Mouse (Mus musculus): Measurements from ENCODE around the gene Echdc3.

Gene Echdc3

DNA sequence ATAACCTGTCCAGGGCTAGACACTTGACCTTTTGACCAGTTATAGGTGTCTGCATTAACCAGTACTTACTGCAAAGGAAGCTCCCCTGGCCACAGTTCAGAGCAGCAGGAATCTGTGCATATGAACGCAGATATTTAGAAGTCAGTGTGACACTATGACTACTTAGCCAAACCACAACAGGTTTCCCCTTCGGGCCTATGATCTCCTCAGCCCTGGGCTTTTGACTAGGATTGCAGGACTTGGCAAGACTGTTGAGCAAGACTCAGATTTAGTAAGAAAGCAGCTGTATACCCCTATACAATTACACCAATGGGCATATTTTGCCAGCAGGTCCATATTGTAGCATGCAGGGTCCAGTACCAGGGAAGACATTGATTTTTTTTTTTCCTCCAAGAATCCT, 44.3 kb downstream of the Echdc3 start:
- DNase-seq (ENCODE audit: low spot score): no peak

DNA sequence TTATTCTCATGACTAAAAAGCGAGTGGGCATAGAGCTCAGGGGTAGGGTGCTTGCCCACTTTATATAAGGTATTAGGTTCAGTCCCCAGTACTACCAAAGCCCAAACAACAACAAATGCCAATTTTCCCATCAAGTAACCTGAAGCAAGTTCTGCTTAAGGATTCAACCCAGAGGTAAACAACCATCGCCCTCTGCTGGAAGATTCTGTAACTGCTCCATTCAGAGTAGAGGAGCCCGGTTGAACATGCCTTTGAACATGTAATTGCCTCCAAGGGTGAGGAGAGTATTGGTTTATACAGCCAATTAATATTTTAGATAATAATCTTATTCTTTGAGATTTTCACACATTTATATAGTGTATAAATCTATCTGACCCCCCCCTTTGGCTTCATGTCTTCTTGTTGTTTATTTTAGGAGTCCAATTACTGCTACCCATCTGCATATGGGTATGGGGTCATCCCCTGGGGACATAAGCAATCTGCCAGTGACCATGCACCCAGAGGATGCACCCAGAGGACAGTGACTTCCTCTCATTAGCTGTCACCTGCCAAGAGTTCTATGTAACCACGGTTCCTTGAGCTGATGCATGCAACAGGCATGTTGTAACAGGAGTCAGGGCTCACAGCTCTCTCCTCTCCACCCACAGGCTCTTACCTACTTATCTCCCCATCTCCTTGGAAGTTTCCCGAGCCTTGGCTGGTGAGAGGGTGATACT, 44.8 kb downstream of the Echdc3 start:
- DNase-seq (ENCODE audit: low spot score): peak; percentile 71

DNA sequence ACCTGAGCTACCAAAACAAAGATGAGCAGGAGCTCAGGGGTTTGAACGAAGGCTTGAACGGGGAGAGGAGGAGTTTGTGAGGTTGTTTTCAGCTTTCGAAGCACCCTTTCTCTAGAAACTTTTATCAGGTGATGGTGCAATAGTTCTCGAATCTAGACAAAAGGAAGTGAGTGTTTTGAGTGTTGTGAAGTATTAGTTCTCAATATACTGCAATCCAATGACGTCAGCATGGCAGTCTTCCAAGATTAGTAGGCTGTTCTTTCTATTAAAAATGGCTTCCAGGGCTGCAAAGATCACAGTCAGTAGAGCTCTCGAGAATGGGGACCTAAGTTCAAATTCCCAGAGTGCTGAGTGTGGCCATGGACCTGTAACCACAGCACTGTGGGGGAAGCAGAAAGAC, 47.1 kb downstream of the Echdc3 start:
- DNase-seq (ENCODE audit: low spot score): no peak

DNA sequence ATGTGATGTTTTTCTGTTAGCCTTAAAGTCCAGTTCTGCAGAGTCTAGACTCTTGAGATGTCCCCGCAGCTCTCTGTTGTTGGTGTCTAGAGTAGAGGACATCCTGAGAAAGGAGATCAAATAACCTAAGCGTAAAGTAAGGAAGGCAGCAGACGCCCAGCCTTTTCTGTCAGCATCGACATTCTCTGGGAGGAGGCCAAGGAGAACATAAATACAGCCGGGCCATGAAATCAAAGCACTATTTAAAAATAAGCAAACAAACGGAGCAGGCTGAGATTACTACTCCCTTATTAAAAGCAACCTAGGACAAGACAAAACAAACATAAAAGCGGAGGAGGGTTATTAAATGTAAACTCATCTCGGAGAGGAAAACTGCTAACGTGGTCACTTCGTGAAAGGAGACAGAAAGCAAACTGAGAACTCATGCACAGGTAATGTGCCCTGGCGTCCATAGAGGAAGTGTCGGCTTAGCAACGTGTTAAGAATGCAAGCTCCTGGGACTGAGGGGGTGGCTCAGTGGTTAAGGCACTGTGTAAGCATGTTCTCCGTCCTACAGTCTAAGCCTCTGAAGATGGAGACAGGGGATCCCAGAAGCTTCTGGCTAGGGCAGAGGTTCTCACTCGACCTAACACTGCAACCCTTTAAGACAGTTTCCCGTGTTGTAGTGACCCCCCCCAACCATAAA, 48.1 kb downstream of the Echdc3 start:
- no peak for DNase-seq (ENCODE audit: low spot score)

DNA sequence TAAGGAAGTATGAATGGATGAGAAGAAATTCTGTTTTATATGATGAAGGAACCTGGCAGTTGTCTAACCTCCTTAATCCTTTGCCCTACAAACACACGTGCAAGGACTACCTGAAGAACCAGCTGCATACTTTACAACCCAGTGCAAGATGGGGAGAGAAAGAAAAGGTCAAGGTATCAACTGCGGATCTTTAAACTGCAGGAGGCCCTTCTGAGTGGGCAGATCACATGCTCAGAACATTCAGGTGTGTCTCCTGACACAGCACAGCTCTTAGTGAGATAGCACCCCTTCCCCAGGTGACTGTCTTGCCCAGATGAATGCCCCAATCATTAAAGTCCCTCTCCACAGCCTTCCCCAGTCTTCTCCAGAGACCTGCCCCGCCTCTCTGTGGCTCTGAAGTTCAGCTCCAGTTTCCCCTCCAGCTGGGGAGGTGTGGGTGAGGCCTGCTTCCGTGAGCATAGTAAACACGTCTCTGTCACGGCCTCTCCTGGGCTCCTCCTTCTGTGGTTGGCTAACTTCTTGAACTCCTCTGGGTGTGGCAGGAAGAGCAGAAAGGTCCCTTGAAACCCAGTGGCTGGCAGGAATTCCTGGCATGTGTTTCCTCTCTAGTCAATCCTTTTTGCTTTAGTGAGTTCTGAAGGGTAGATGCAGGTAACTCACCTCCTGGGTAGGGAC, 50.3 kb downstream of the Echdc3 start:
- DNase-seq (ENCODE audit: low spot score): no peak

DNA sequence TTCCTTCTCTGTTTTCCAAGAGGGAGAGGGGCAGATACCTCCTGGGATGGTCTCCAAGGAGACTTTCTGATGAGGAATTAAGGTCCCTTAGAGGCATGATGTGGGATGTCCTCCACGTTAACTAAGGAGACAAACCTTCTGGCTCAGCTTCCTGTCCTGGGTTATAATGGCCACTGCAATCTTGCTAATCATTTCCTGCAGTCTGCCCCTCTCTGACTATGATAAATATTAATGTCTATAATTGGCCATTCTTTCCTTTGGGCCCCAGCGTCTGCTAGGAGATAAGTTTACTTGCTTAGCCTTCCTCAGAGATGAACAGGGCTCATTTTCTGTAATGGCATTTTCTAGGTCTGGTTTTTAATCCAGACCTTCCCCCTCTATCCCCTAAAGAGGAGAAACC, 53.1 kb downstream of the Echdc3 start:
- DNase-seq (ENCODE audit: low spot score): no peak

DNA sequence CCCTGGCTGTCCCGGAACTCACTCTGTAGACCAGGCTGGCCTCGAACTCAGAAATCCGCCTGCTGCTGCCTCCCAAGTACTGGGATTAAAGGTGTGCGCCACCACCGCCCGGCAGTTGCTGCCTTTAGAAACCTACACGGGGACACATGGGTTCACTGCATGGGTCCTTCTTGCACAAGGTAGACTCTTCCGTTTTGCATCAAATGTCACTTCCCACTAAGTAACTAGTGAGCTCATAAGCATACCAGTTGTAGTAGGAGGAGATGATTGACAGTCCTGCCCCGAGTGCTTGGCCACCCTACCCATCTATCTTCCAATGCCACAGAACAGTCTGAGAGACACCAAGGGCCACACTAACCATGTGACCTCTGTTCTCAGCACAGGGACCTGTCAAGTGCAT, 53.6 kb downstream of the Echdc3 start:
- no peak for DNase-seq (ENCODE audit: low spot score)

DNA sequence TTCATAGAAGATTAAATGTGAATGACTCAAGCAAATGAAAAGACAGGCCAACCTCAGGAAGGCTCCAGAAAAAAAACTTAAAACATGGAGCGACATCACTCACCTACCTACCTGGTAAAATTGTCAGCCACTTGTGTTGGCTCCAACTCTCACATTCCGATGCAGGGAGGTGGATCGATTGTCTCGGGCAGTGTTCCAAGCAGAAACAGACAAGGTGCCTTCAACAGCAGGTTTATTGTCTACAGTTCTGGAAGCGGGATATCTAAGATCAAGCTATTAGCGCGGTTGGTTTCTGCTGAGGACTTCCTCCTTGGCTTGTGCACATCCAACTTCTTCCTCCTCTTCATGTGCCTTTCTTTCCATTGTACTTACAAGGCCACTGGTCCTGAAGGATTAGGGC, 55.2 kb downstream of the Echdc3 start:
- no peak for DNase-seq (ENCODE audit: low spot score)

DNA sequence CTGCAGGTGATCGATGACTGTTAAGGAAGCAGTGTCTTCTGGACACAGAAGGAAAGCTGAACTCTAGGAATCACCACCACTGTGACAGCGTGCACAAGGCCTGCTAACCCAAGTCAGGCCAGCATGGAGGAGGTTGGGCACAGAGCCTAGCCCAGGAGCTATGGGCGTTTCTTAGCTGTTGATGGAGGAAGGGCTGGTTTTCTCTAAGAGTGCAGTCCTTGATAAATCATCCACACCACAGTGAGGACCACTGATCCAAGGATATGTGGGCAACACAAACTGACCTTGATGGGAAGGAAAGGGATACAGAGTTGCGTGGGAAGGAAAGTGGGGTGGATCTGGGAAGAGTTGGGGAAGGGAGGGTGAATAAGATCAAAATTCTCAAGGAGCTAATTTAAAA, 55.6 kb downstream of the Echdc3 start:
- DNase-seq (ENCODE audit: low spot score): no peak

DNA sequence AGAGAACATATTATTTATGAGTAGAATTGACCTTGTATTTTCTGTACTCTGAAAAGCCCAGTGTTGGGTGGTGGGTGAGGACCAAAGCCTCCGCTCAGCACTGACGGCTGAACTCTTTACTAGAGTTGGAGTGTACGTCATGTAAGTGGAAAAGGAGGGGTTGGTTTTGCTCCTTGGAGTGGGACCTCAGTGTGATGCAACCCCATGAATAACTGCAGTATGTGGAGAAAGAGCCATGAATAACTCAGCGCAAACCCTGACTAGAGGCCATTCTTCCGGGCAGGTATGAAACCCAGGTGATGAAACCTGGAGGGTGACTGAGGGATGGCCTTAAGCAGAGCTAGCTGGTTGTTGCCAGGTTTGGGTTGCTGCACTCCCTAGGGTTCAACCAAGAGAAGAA, 63.0 kb downstream of the Echdc3 start:
- no peak for DNase-seq (ENCODE audit: low spot score)

DNA sequence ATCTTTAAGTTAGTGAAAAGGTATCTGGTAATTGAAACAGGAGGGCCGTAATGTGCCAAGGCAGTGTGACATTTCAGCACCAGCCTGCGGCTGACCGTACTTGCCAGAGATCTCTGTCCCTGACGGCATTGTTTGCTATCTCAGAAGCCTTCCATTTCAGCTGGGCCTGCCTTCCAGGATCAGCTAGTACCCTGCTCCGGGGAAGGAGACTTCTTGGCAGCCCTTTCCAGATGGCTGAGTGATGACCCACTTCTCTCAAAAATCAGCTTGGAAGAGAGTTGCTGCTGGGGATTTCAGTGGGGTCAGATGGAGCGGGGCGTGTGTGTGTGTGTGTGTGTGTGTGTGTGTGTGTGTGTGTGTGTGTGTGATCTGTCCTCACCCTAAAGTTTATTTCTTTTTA, 65.9 kb downstream of the Echdc3 start:
- DNase-seq (ENCODE audit: low spot score): no peak

DNA sequence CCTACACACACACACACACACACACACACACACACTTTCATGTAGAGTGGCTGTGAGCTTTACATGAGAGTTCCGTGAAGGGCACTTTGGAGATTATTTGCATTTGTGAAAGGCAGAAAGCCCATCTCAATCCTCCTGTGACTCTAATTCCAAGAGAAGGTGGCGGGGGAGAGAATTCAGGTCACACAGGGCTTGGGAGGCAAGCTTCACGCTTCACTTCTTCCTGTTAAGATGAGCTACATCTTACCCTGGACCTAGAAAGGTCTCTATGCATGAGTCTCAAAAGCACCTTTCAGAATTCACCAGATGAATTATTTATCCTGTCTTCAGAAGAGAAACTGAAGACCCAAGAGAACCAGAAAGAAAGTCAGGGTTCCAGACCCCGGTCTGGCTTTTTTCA, 66.6 kb downstream of the Echdc3 start:
- DNase-seq (ENCODE audit: low spot score): no peak

DNA sequence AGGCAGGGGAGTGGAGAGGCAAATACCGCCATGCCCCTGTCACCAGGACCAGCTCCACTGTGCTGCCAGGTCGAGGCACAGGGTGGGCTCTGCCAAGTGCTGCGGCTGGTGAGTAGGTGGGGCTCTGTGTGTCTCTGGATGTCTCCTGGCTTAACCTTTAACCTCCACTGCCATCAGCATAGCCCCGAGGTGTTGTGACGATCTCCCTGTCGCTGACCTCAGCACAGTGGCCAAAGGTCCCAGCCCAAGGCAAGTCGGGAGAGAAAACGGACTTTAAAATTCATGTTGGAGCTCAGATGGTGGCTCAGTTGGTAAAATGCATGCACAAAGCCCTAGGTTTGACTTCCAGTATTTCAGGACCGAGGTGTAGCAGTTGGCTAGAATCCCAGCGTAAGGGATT, 67.2 kb downstream of the Echdc3 start:
- DNase-seq (ENCODE audit: low spot score): no peak

DNA sequence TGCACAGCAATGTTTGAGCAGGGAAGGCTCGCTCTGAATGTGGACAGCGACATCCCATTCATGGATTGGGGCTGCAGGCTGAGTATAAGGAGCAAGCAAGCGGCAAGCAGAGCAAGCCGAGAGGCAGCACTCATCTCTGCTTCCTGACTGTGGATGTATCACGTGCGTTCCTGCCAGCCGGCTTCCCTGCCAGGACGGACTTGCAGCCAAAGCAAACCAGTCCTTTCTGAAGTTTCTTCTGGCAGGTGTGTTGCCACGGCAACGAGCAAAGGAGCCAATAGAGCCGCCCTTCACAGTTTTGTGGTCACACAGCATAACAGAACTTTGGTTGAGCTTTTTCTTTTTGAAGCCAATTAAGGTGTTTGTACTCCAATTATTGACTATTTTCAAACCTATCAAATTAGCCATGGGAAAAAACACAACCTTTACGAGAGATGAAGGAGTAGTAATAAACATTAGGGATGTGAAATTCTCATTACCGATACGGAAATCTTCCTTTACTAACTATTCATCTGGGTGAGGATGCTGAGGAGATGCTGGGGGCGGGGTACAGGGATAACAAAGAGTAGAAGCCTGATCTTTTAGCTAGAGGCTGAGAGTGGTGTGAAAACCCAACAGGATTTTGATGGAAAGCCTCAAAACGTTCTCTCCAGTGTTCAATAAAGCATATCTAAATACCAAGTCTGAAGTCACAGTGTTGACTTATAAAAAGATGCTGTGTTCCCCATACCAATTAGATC, 69.7 kb downstream of the Echdc3 start:
- no peak for DNase-seq (ENCODE audit: low spot score)

DNA sequence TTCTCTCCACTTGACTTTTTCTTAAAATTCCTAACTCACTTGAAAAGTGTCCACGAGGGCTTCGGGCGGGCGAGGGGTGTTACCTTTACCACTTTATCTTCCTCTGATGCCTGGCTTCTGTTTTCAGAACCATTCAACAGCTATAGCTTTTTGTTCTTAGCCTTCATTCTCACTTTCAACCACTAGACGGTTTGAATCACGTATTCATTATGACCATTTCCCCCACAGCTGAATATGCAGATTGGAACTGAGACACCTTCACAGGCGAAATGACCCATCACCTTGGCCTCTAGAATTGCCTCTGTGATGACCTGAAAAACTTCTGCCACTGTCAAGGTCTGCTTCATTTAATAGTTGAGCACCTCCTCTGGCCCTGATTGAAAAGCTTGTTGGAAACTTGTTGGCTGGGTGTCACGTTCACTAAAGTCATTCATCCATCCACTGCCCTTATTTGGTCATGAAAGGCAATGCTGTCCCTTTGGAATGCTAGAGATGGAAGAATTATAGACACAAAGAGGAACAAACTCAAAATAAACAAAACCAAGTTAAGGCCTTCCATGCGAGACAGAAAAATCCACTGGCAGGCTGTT, 72.2 kb downstream of the Echdc3 start:
- DNase-seq (ENCODE audit: low spot score): no peak

All from ovary, postnatal 14 days (tissue).